Mouse (Mus musculus): ENCODE measurements around the gene Pax9. TPM values are rescaled to one million over a fixed set of nuclear protein-coding genes. Genes with fewer than 3 reads are reported as not detected.

The Pax9 gene
- polyA plus RNA-seq (2014; fragmentation: Nextera tagmentation; extraction: Ambion mirVana), result 10.5 and 11.9 TPM in 2 replicates

- H3K9me3 ChIP-seq (replicated peaks; ENCODE audit: control insufficient read depth, low read length), result no peaks in the 10 kb centered on the region
- H3K36me3 ChIP-seq (replicated peaks; ENCODE audit: control insufficient read depth, insufficient read depth, low read depth, low read length), result no peaks in the 10 kb centered on the region
- ATAC-seq (replicated peaks; ENCODE audit: insufficient number of reproducible peaks, low FRiP score, low TSS enrichment, low read depth), result no peak
- WGBS, result 1% methylated on average over 37 of the region's 40 CpGs
- H3K9ac ChIP-seq (replicated peaks; ENCODE audit: low read length), result peak within 1 kb of the TSS; percentile 50
- H3K4me3 ChIP-seq (ENCODE audit: low read depth, low read length), result peak within 1 kb of the TSS; percentile 34
- H3K4me1 ChIP-seq (ENCODE audit: control insufficient read depth, insufficient read depth, low read length), result peaks cover 4% of the 10 kb centered on the region
- peak within 1 kb of the TSS; percentile 35 for H3K4me2 ChIP-seq (ENCODE audit: low read depth, low read length)
- peak within 1 kb of the TSS; percentile 48; the same call in 1 of the 2 replicates for H3K27ac ChIP-seq (replicated peaks; ENCODE audit: low read depth, low read length)
- DNase-seq (ENCODE audit: low spot score), result peak; percentile 61
- H3K27me3 ChIP-seq (ENCODE audit: control insufficient read depth, insufficient read depth, low read length), result peaks cover 60% of the 10 kb centered on the region
These were observed at the start of gene Pax9 for GRCm38 (mm10) chr12:56691427-56692079. Gene Pax9 (plus strand): TSS chr12:56691767.

GRCm38 (mm10) chr12:56669451-56670122 lies 22.0 kb upstream of the Pax9 start:
- ATAC-seq (replicated peaks; ENCODE audit: insufficient number of reproducible peaks, low FRiP score, low TSS enrichment, low read depth), result no peak; the same call in 1 of the 2 replicates
- no peaks in the 10 kb centered on the region for H3K4me1 ChIP-seq (ENCODE audit: control insufficient read depth, insufficient read depth, low read length)

GRCm38 (mm10) chr12:56670795-56671194 lies 20.8 kb upstream of the Pax9 start:
- ATAC-seq (replicated peaks; ENCODE audit: insufficient number of reproducible peaks, low FRiP score, low TSS enrichment, low read depth), result no peak
- WGBS, result 94% methylated on average over 9 of the region's 9 CpGs
- Histone ChIP-seq H3K27me3 (ENCODE audit: control insufficient read depth, insufficient read depth, low read length) (no peaks in the 10 kb centered on the region), H3K27ac (replicated peaks; ENCODE audit: low read depth, low read length) (no peak overlapping the region), H3K36me3 (replicated peaks; ENCODE audit: control insufficient read depth, insufficient read depth, low read depth, low read length) (no peaks in the 10 kb centered on the region), H3K4me2 (ENCODE audit: low read depth, low read length) (no peak overlapping the region), H3K4me1 (ENCODE audit: control insufficient read depth, insufficient read depth, low read length) (no peaks in the 10 kb centered on the region), H3K9ac (replicated peaks; ENCODE audit: low read length) (no peak overlapping the region), H3K4me3 (ENCODE audit: low read depth, low read length) (no peak overlapping the region), H3K9me3 (replicated peaks; ENCODE audit: control insufficient read depth, low read length) (no peaks in the 10 kb centered on the region)
- DNase-seq (ENCODE audit: low spot score), result no peak

More at GRCm38 (mm10) chr12:56669451-56670122, 22.0 kb upstream of the Pax9 start:
- H3K27ac ChIP-seq (replicated peaks; ENCODE audit: low read depth, low read length), result no peak overlapping the region
- H3K9ac ChIP-seq (replicated peaks; ENCODE audit: low read length), result no peak overlapping the region
- H3K9me3 ChIP-seq (replicated peaks; ENCODE audit: control insufficient read depth, low read length), result no peaks in the 10 kb centered on the region
- no peaks in the 10 kb centered on the region for H3K36me3 ChIP-seq (replicated peaks; ENCODE audit: control insufficient read depth, insufficient read depth, low read depth, low read length)
- no peak overlapping the region for H3K4me3 ChIP-seq (ENCODE audit: low read depth, low read length)
- no peak overlapping the region for H3K4me2 ChIP-seq (ENCODE audit: low read depth, low read length)
- no peaks in the 10 kb centered on the region for H3K27me3 ChIP-seq (ENCODE audit: control insufficient read depth, insufficient read depth, low read length)
- DNase-seq (ENCODE audit: low spot score), result peak; percentile 61
- WGBS, result 47% methylated on average over 9 of the region's 9 CpGs

GRCm38 (mm10) chr12:56674726-56675125 lies 16.8 kb upstream of the Pax9 start:
- Histone ChIP-seq H3K4me1 (ENCODE audit: control insufficient read depth, insufficient read depth, low read length) (no peaks in the 10 kb centered on the region), H3K4me2 (ENCODE audit: low read depth, low read length) (no peak overlapping the region), H3K9me3 (replicated peaks; ENCODE audit: control insufficient read depth, low read length) (no peaks in the 10 kb centered on the region), H3K9ac (replicated peaks; ENCODE audit: low read length) (no peak overlapping the region), H3K4me3 (ENCODE audit: low read depth, low read length) (no peak overlapping the region), H3K36me3 (replicated peaks; ENCODE audit: control insufficient read depth, insufficient read depth, low read depth, low read length) (no peaks in the 10 kb centered on the region), H3K27ac (replicated peaks; ENCODE audit: low read depth, low read length) (no peak overlapping the region), H3K27me3 (ENCODE audit: control insufficient read depth, insufficient read depth, low read length) (no peaks in the 10 kb centered on the region)
- WGBS, result 35% methylated on average over 3 of the region's 3 CpGs
- ATAC-seq (replicated peaks; ENCODE audit: insufficient number of reproducible peaks, low FRiP score, low TSS enrichment, low read depth), result no peak
- DNase-seq (ENCODE audit: low spot score), result peak; percentile 50

- no peaks in the 10 kb centered on the region for H3K4me1 ChIP-seq (ENCODE audit: control insufficient read depth, insufficient read depth, low read length)
- no peak overlapping the region for H3K4me2 ChIP-seq (ENCODE audit: low read depth, low read length)
- no peaks in the 10 kb centered on the region for H3K9me3 ChIP-seq (replicated peaks; ENCODE audit: control insufficient read depth, low read length)
- ATAC-seq (replicated peaks; ENCODE audit: insufficient number of reproducible peaks, low FRiP score, low TSS enrichment, low read depth) (no peak), DNase-seq (ENCODE audit: low spot score) (no peak)
- peaks cover 15% of the 10 kb centered on the region for H3K27me3 ChIP-seq (ENCODE audit: control insufficient read depth, insufficient read depth, low read length)
- H3K9ac ChIP-seq (replicated peaks; ENCODE audit: low read length), result no peak overlapping the region
- no peaks in the 10 kb centered on the region for H3K36me3 ChIP-seq (replicated peaks; ENCODE audit: control insufficient read depth, insufficient read depth, low read depth, low read length)
- 59% methylated on average over 7 of the region's 7 CpGs for WGBS
- no peak overlapping the region for H3K4me3 ChIP-seq (ENCODE audit: low read depth, low read length)
- no peak overlapping the region for H3K27ac ChIP-seq (replicated peaks; ENCODE audit: low read depth, low read length)
These were observed 13.9 kb upstream of the Pax9 start for GRCm38 (mm10) chr12:56677620-56678019.

GRCm38 (mm10) chr12:56681096-56681811 lies 10.3 kb upstream of the Pax9 start:
- Histone ChIP-seq H3K9me3 (replicated peaks; ENCODE audit: control insufficient read depth, low read length) (no peaks in the 10 kb centered on the region), H3K27ac (replicated peaks; ENCODE audit: low read depth, low read length) (no peak overlapping the region), H3K9ac (replicated peaks; ENCODE audit: low read length) (peak overlapping the region; percentile 46), H3K27me3 (ENCODE audit: control insufficient read depth, insufficient read depth, low read length) (peaks cover 31% of the 10 kb centered on the region), H3K4me1 (ENCODE audit: control insufficient read depth, insufficient read depth, low read length) (no peaks in the 10 kb centered on the region), H3K36me3 (replicated peaks; ENCODE audit: control insufficient read depth, insufficient read depth, low read depth, low read length) (no peaks in the 10 kb centered on the region), H3K4me2 (ENCODE audit: low read depth, low read length) (peak overlapping the region; percentile 84), H3K4me3 (ENCODE audit: low read depth, low read length) (peak overlapping the region; percentile 28)
- under 1% methylated on average over 38 of the region's 38 CpGs for WGBS
- DNase-seq (ENCODE audit: low spot score), result peak; percentile 84
- peak; percentile 83; the same call in 1 of the 2 replicates for ATAC-seq (replicated peaks; ENCODE audit: insufficient number of reproducible peaks, low FRiP score, low TSS enrichment, low read depth)

- no peak overlapping the region for H3K4me3 ChIP-seq (ENCODE audit: low read depth, low read length)
- H3K27ac ChIP-seq (replicated peaks; ENCODE audit: low read depth, low read length), result no peak overlapping the region
- H3K9ac ChIP-seq (replicated peaks; ENCODE audit: low read length), result no peak overlapping the region
- no peak overlapping the region for H3K4me2 ChIP-seq (ENCODE audit: low read depth, low read length)
- DNase-seq (ENCODE audit: low spot score), result no peak
- ATAC-seq (replicated peaks; ENCODE audit: insufficient number of reproducible peaks, low FRiP score, low TSS enrichment, low read depth), result no peak
- 5% methylated on average over 15 of the region's 15 CpGs for WGBS
- peaks cover 3% of the 10 kb centered on the region; the same call in 1 of the 2 replicates for H3K4me1 ChIP-seq (ENCODE audit: control insufficient read depth, insufficient read depth, low read length)
- H3K27me3 ChIP-seq (ENCODE audit: control insufficient read depth, insufficient read depth, low read length), result peaks cover 53% of the 10 kb centered on the region
- no peaks in the 10 kb centered on the region for H3K36me3 ChIP-seq (replicated peaks; ENCODE audit: control insufficient read depth, insufficient read depth, low read depth, low read length)
- no peaks in the 10 kb centered on the region for H3K9me3 ChIP-seq (replicated peaks; ENCODE audit: control insufficient read depth, low read length)
These were observed 3.7 kb upstream of the Pax9 start for GRCm38 (mm10) chr12:56687640-56688481.

Data from embryonic facial prominence, embryonic 11.5 days (tissue).